9 mouse cellular contexts compared by ENCODE assay signal in the genomic region with DNA sequence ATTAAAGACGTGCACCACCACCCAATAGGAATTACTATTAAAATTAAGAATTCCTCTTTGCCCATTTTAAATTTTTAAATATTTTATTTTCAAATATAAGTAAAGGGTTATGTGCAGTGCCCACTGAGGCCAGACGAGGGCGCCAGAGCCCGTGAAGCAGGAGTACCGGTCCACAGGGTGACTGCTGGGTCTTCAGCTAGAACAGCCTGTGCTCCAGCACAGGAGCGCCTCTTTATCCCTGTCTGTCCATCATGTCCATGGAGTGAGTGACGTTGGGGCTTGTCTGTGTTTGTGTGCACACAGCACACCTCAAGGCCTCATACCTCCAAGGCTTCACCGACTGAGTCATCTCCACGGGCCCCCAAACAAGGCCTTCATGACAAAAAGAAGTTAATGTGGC. TPM values are rescaled to one million over a fixed set of nuclear protein-coding genes. Genes with fewer than 3 reads are reported as not detected.
DNase-seq lines count a peak whose midpoint lies in the region; ATAC-seq and TF ChIP-seq lines count a peak whose summit lies in the region.
"Had no signal": no experiment of that assay in that cellular context is flagged by ENCODE, and none has a peak within 500 bp of the region (broad histone marks: within the 10 kb centered on the region; RNA-seq: fewer than 3 reads in every experiment).

No protein-coding gene starts in this region.

- peak; percentile 94 for TF ChIP-seq CTCF in liver, embryonic 14.5 days (IDR thresholded peaks at IDR 0.05; ENCODE audit: low read depth)

- no peak overlapping the region for H3K9ac ChIP-seq in kidney, embryonic 15.5 days
- H3K9ac ChIP-seq in liver, embryonic 14.5 days (replicated peaks), result no peak overlapping the region
- peak overlapping the region; percentile 57; the same call in 1 of the 2 replicates for H3K9ac ChIP-seq in neural tube, embryonic 13.5 days
- H3K9ac ChIP-seq: embryonic facial prominence, embryonic 15.5 days had no signal

- peak overlapping the region; percentile 86; the same call in 1 of the 2 replicates for H3K4me2 ChIP-seq in kidney, embryonic 15.5 days
- no peak overlapping the region for H3K4me2 ChIP-seq in liver, embryonic 14.5 days (ENCODE audit: low read depth)
- H3K4me2 ChIP-seq in neural tube, embryonic 13.5 days, result peak overlapping the region; percentile 66

- no peak overlapping the region for H3K4me3 ChIP-seq in kidney, embryonic 15.5 days (replicated peaks)
- H3K4me3 ChIP-seq in liver, embryonic 14.5 days (ENCODE audit: insufficient read depth in 1 of 2, low read depth in 2 of 2, low read length in 2 of 2), result no peak overlapping the region
- no peak overlapping the region for H3K4me3 ChIP-seq in neural tube, embryonic 13.5 days

- H3K27ac ChIP-seq in kidney, embryonic 15.5 days, result no peak overlapping the region; the same call in 1 of the 2 replicates
- H3K27ac ChIP-seq in liver, embryonic 14.5 days, result no peak overlapping the region
- H3K27ac ChIP-seq in neural tube, embryonic 13.5 days (replicated peaks), result peak overlapping the region; percentile 25; the same call in 1 of the 2 replicates
- H3K27ac ChIP-seq: embryonic facial prominence, embryonic 15.5 days had no signal

- DNase-seq in urinary bladder, postnatal 14 days (ENCODE audit: low spot score), result peak; percentile 80
- no peak for DNase-seq in urinary bladder, adult 2 months (ENCODE audit: low spot score)
- DNase-seq in cerebellum, postnatal 36 days, result peak; percentile 83 to 86
- peak; percentile 63 to 65 for DNase-seq in gastrocnemius, postnatal 36 days
- peak; percentile 50 to 58 (median 52) for DNase-seq in liver, embryonic 14.5 days (ENCODE audit: low read depth in 3 of 3, low spot score in 3 of 3)
- peak; percentile 64 for DNase-seq in testis, postnatal 14 days (ENCODE audit: low spot score)

- peaks cover 21% of the 10 kb centered on the region for H3K27me3 ChIP-seq in kidney, embryonic 15.5 days
- H3K27me3 ChIP-seq in liver, embryonic 14.5 days (ENCODE audit: control insufficient read depth, insufficient read depth, low read length), result no peaks in the 10 kb centered on the region
- H3K27me3 ChIP-seq in neural tube, embryonic 13.5 days, result peaks cover 20% of the 10 kb centered on the region

- peaks cover 36% of the 10 kb centered on the region for H3K4me1 ChIP-seq in kidney, embryonic 15.5 days
- peaks cover 6 to 20% of the 10 kb centered on the region in 2 experiments for H3K4me1 ChIP-seq in liver, embryonic 14.5 days (replicated peaks; ENCODE audit: control insufficient read depth in 2 of 2, insufficient read depth in 2 of 2, low read length in 1 of 2)
- peaks cover 40% of the 10 kb centered on the region for H3K4me1 ChIP-seq in neural tube, embryonic 13.5 days (replicated peaks)

- WGBS in kidney, embryonic 15.5 days, result 12% methylated on average over 9 of the region's 9 CpGs
- WGBS in liver, embryonic 14.5 days (ENCODE audit: insufficient replicate concordance), result 20% methylated on average over 9 of the region's 9 CpGs
- WGBS in neural tube, embryonic 13.5 days, result 16% methylated on average over 9 of the region's 9 CpGs

- no peaks in the 10 kb centered on the region for H3K9me3 ChIP-seq in kidney, embryonic 15.5 days (replicated peaks)
- H3K9me3 ChIP-seq in liver, embryonic 14.5 days (ENCODE audit: control insufficient read depth, low read length), result no peaks in the 10 kb centered on the region
- no peaks in the 10 kb centered on the region for H3K9me3 ChIP-seq in neural tube, embryonic 13.5 days
- H3K9me3 ChIP-seq: embryonic facial prominence, embryonic 15.5 days had no signal

- ATAC-seq in kidney, embryonic 15.5 days (replicated peaks; ENCODE audit: low FRiP score), result 0 out of 2 replicates have a peak, but pooled peaks have one; percentile 28
- no peak for ATAC-seq in liver, embryonic 14.5 days (ENCODE audit: insufficient read depth)
- peak; percentile 32; the same call in 1 of the 2 replicates for ATAC-seq in neural tube, embryonic 13.5 days (ENCODE audit: low read depth)

- intact Hi-C loops in gastrocnemius, postnatal 36 days (cut with DNase I), result no loop called here

- no peak for TF ChIP-seq EP300 in liver, embryonic 14.5 days (IDR thresholded peaks at IDR 0.05; ENCODE audit: low read depth)

- peaks cover 18% of the 10 kb centered on the region for H3K36me3 ChIP-seq in kidney, embryonic 15.5 days
- no peaks in the 10 kb centered on the region; the same call in none of the 2 replicates for H3K36me3 ChIP-seq in liver, embryonic 14.5 days (replicated peaks; ENCODE audit: control insufficient read depth, insufficient read depth, low read depth)
- H3K36me3 ChIP-seq in neural tube, embryonic 13.5 days, result peaks cover 14% of the 10 kb centered on the region

RNA-seq across cellular contexts. Expression of gene Yju2, which starts 1.7 kb away (rescaled TPM):
- 10.1 and 11.1 TPM in 2 replicates for polyA plus RNA-seq in urinary bladder, adult 2 months (2012; rRNA removed)
- 1 to 10 TPM; 7.8 to 8.8 TPM for total RNA-seq in gastrocnemius, postnatal 36 days (2021)
- 27.4 and 27.5 TPM in 2 replicates for polyA plus RNA-seq in kidney, embryonic 15.5 days (2015; fragmentation: Nextera tagmentation; extraction: Ambion mirVana)
- polyA plus RNA-seq in liver, embryonic 14.5 days (2012; rRNA removed), result 3.2 and 5.1 TPM in 2 replicates
- polyA plus RNA-seq in liver, embryonic 14.5 days (2014; fragmentation: Nextera tagmentation; extraction: Ambion mirVana), result 5.2 and 6.4 TPM in 2 replicates
- 21.1 and 24.1 TPM in 2 replicates for polyA plus RNA-seq in neural tube, embryonic 13.5 days (2015; fragmentation: Nextera tagmentation; extraction: Ambion mirVana)

RNA-seq across cellular contexts. Expression of gene Ebi3, which starts 4.7 kb away (rescaled TPM):
- 2.9 and 3.1 TPM in 2 replicates for polyA plus RNA-seq in urinary bladder, adult 2 months (2012; rRNA removed)
- not detected for total RNA-seq in gastrocnemius, postnatal 36 days (2021)
- 1.8 and 2.4 TPM in 2 replicates for polyA plus RNA-seq in kidney, embryonic 15.5 days (2015; fragmentation: Nextera tagmentation; extraction: Ambion mirVana)
- polyA plus RNA-seq in liver, embryonic 14.5 days (2012; rRNA removed), result 4.1 and 5.5 TPM in 2 replicates
- 3.0 and 4.5 TPM in 2 replicates for polyA plus RNA-seq in liver, embryonic 14.5 days (2014; fragmentation: Nextera tagmentation; extraction: Ambion mirVana)
- 4.1 and 5.1 TPM in 2 replicates for polyA plus RNA-seq in neural tube, embryonic 13.5 days (2015; fragmentation: Nextera tagmentation; extraction: Ambion mirVana)

RNA-seq across cellular contexts. Expression of gene Zfp119b, which starts 7.9 kb away (rescaled TPM):
- polyA plus RNA-seq in urinary bladder, adult 2 months (2012; rRNA removed), result 5.4 TPM in 2 replicates
- 1 to 10 TPM; 2.6 to 2.7 TPM for total RNA-seq in gastrocnemius, postnatal 36 days (2021)
- polyA plus RNA-seq in kidney, embryonic 15.5 days (2015; fragmentation: Nextera tagmentation; extraction: Ambion mirVana), result 5.5 and 5.7 TPM in 2 replicates
- 0.44 and 0.76 TPM in 2 replicates for polyA plus RNA-seq in liver, embryonic 14.5 days (2012; rRNA removed)
- polyA plus RNA-seq in liver, embryonic 14.5 days (2014; fragmentation: Nextera tagmentation; extraction: Ambion mirVana), result 2.1 and 2.5 TPM in 2 replicates
- 9.0 and 9.6 TPM in 2 replicates for polyA plus RNA-seq in neural tube, embryonic 13.5 days (2015; fragmentation: Nextera tagmentation; extraction: Ambion mirVana)

RNA-seq across cellular contexts. Expression of gene Shd, which starts 13.1 kb away (rescaled TPM):
- 1.0 and 1.7 TPM in 2 replicates for polyA plus RNA-seq in urinary bladder, adult 2 months (2012; rRNA removed)
- not detected for total RNA-seq in gastrocnemius, postnatal 36 days (2021)
- polyA plus RNA-seq in kidney, embryonic 15.5 days (2015; fragmentation: Nextera tagmentation; extraction: Ambion mirVana), result 28.8 and 30.1 TPM in 2 replicates
- polyA plus RNA-seq in liver, embryonic 14.5 days (2012; rRNA removed), result 0.31 and 0.83 TPM in 2 replicates
- polyA plus RNA-seq in liver, embryonic 14.5 days (2014; fragmentation: Nextera tagmentation; extraction: Ambion mirVana), result not detected in 2 replicates
- 150 and 161 TPM in 2 replicates for polyA plus RNA-seq in neural tube, embryonic 13.5 days (2015; fragmentation: Nextera tagmentation; extraction: Ambion mirVana)

RNA-seq across cellular contexts. Expression of gene Fsd1, which starts 29.1 kb away (rescaled TPM):
- polyA plus RNA-seq in urinary bladder, adult 2 months (2012; rRNA removed), result 0.57 and 1.2 TPM in 2 replicates
- total RNA-seq in gastrocnemius, postnatal 36 days (2021), result not detected
- polyA plus RNA-seq in kidney, embryonic 15.5 days (2015; fragmentation: Nextera tagmentation; extraction: Ambion mirVana), result 19.7 and 21.7 TPM in 2 replicates
- 0.27 and 0.30 TPM in 2 replicates for polyA plus RNA-seq in liver, embryonic 14.5 days (2012; rRNA removed)
- 0.19 and 0.33 TPM in 2 replicates for polyA plus RNA-seq in liver, embryonic 14.5 days (2014; fragmentation: Nextera tagmentation; extraction: Ambion mirVana)
- polyA plus RNA-seq in neural tube, embryonic 13.5 days (2015; fragmentation: Nextera tagmentation; extraction: Ambion mirVana), result 145 and 165 TPM in 2 replicates
